Mouse (Mus musculus) neural tube, embryonic 15.5 days (tissue): ENCODE measurements around the gene Cadps. TPM values are rescaled to one million over a fixed set of nuclear protein-coding genes. Genes with fewer than 3 reads are reported as not detected.
"Not testable (repeated sequence)": the region's sequence is repeated elsewhere in the genome, so short reads cannot be mapped to it uniquely, and the experiment has no call there.

Source experiments
- ATAC-seq: fragments of 200-750 bp; cut with Nextera tagmentation; 2 replicates; pipeline ENCODE4 v1.8.0; 2017; ENCODE audit warnings: mild to moderate bottlenecking, moderate TSS enrichment, moderate library complexity; ENCODE audit not compliant: low FRiP score
- H3K27ac ChIP-seq: fragments of 300-500 bp; sonication (generic); replicated peaks from 2 replicates; pipeline ENCODE4 v1.5.1; 2015; ENCODE audit warnings: mild to moderate bottlenecking, inconsistent platforms
- H3K27me3 ChIP-seq: fragments of 300-500 bp; sonication (generic); replicated peaks from 2 replicates; pipeline ENCODE4 v1.6.1; 2015; ENCODE audit warnings: inconsistent platforms
- H3K36me3 ChIP-seq: fragments of 300-500 bp; sonication (generic); 2 replicates; pipeline ENCODE4 v1.6.1; 2015; ENCODE audit warnings: inconsistent platforms
- H3K4me1 ChIP-seq: fragments of 300-500 bp; sonication (generic); 2 replicates; pipeline ENCODE4 v1.6.1; 2015; ENCODE audit warnings: inconsistent platforms
- H3K4me2 ChIP-seq: fragments of 300-500 bp; sonication (generic); 2 replicates; pipeline ENCODE4 v1.6.1; 2015; ENCODE audit warnings: inconsistent platforms, mild to moderate bottlenecking, moderate library complexity
- H3K4me3 ChIP-seq: fragments of 300-500 bp; sonication (generic); replicated peaks from 2 replicates; pipeline ENCODE4 v1.5.1; 2015; ENCODE audit warnings: mild to moderate bottlenecking, inconsistent platforms
- H3K9ac ChIP-seq: fragments of 300-500 bp; sonication (generic); replicated peaks from 2 replicates; pipeline ENCODE4 v1.6.1; 2015; ENCODE audit warnings: mild to moderate bottlenecking, inconsistent platforms
- H3K9me3 ChIP-seq: fragments of 300-500 bp; sonication (generic); replicated peaks from 2 replicates; pipeline ENCODE4 v1.6.1; 2016; ENCODE audit warnings: inconsistent platforms
- WGBS: fragments of 180-500 bp; shearing (Covaris S2); methylation state at CpG from one replicate; pipeline ENCODE4 v1.1.7; 2015; ENCODE audit warnings: mixed read lengths; 5-methylcytosine and 5-hydroxymethylcytosine counted together
- polyA plus RNA-seq: library from polyadenylated mRNA; unstranded; fragments of >200 nt; fragmentation: Nextera tagmentation; extraction: Ambion mirVana; gene quantifications from 2 replicates; pipeline ENCODE4 v1.2.1, GENCODE M21; 2015

Gene Cadps
- polyA plus RNA-seq, 1 experiment from 2014 or later: 44.1 TPM

- peaks cover 16% of the 10 kb centered on the region for H3K4me1 ChIP-seq
- no peak overlapping the region for H3K4me2 ChIP-seq
- H3K27ac ChIP-seq: no peak overlapping the region
- H3K36me3 ChIP-seq: no peaks in the 10 kb centered on the region
- no peak overlapping the region for H3K4me3 ChIP-seq
- H3K9me3 ChIP-seq: no peaks in the 10 kb centered on the region
- WGBS: 22% methylated on average over 7 of the region's 7 CpGs
- ATAC-seq: no peak
- no peaks in the 10 kb centered on the region for H3K27me3 ChIP-seq
- H3K9ac ChIP-seq: no peak overlapping the region
Observed at GRCm38 (mm10) chr14:12580786-12581185, 242.1 kb downstream of the Cadps start.

- peaks cover 16% of the 10 kb centered on the region for H3K4me1 ChIP-seq
- H3K4me2 ChIP-seq: no peak overlapping the region
- ATAC-seq: no peak
- H3K4me3 ChIP-seq: no peak overlapping the region
- whole genome bisulfite sequencing: 93% methylated on average over 1 of the region's 1 CpGs
- no peaks in the 10 kb centered on the region for H3K27me3 ChIP-seq
- H3K27ac ChIP-seq: no peak overlapping the region
- H3K36me3 ChIP-seq: no peaks in the 10 kb centered on the region
- no peaks in the 10 kb centered on the region for H3K9me3 ChIP-seq
- no peak overlapping the region for H3K9ac ChIP-seq
Observed at GRCm38 (mm10) chr14:12578156-12578555, 244.7 kb downstream of the Cadps start.

GRCm38 (mm10) chr14:12577475-12578140 lies 245.3 kb downstream of the Cadps start:
- WGBS: 76% methylated on average over 2 of the region's 2 CpGs
- Histone ChIP-seq H3K27ac (no peak overlapping the region), H3K4me3 (no peak overlapping the region), H3K36me3 (no peaks in the 10 kb centered on the region), H3K9ac (no peak overlapping the region), H3K27me3 (no peaks in the 10 kb centered on the region), H3K4me1 (peaks cover 16% of the 10 kb centered on the region), H3K4me2 (no peak overlapping the region), H3K9me3 (no peaks in the 10 kb centered on the region)
- ATAC-seq: no peak

GRCm38 (mm10) chr14:12575105-12575504 lies 247.8 kb downstream of the Cadps start:
- H3K27me3 ChIP-seq: no peaks in the 10 kb centered on the region
- no peak overlapping the region for H3K9ac ChIP-seq
- H3K36me3 ChIP-seq: no peaks in the 10 kb centered on the region
- peaks cover 7% of the 10 kb centered on the region; the same call in 1 of the 2 replicates for H3K4me1 ChIP-seq
- ATAC-seq: peak; percentile 58
- no peak overlapping the region for H3K4me3 ChIP-seq
- H3K4me2 ChIP-seq: no peak overlapping the region
- H3K9me3 ChIP-seq: no peaks in the 10 kb centered on the region
- 18% methylated on average over 3 of the region's 3 CpGs for WGBS
- no peak overlapping the region for H3K27ac ChIP-seq

GRCm38 (mm10) chr14:12574336-12574735 lies 248.5 kb downstream of the Cadps start:
- Histone ChIP-seq H3K9me3 (no peaks in the 10 kb centered on the region), H3K4me3 (no peak overlapping the region), H3K27ac (no peak overlapping the region), H3K4me2 (no peak overlapping the region), H3K36me3 (no peaks in the 10 kb centered on the region), H3K9ac (no peak overlapping the region), H3K27me3 (no peaks in the 10 kb centered on the region), H3K4me1 (peaks cover 7% of the 10 kb centered on the region; the same call in 1 of the 2 replicates)
- 78% methylated on average over 4 of the region's 4 CpGs for WGBS
- ATAC-seq: no peak

GRCm38 (mm10) chr14:12561730-12562129 lies 261.1 kb downstream of the Cadps start:
- not testable (repeated sequence) for ATAC-seq, H3K36me3 ChIP-seq, H3K9ac ChIP-seq, H3K4me3 ChIP-seq, H3K4me2 ChIP-seq, H3K27ac ChIP-seq, H3K27me3 ChIP-seq, H3K9me3 ChIP-seq
- H3K4me1 ChIP-seq: peaks cover 24% of the 10 kb centered on the region

- H3K9me3 ChIP-seq: no peaks in the 10 kb centered on the region
- no peaks in the 10 kb centered on the region for H3K27me3 ChIP-seq
- 0 out of 2 replicates have a peak, but pooled peaks cover under 1% of the 10 kb centered on the region for H3K36me3 ChIP-seq
- WGBS: 63% methylated on average over 1 of the region's 1 CpGs
- ATAC-seq: peak; percentile 53
- H3K9ac ChIP-seq: no peak overlapping the region
- H3K4me3 ChIP-seq: no peak overlapping the region
- H3K27ac ChIP-seq: peak overlapping the region; percentile 57
- no peak overlapping the region for H3K4me2 ChIP-seq
- H3K4me1 ChIP-seq: peaks cover 24% of the 10 kb centered on the region
Observed at GRCm38 (mm10) chr14:12560233-12560577, 262.7 kb downstream of the Cadps start.

GRCm38 (mm10) chr14:12559574-12560232 lies 263.2 kb downstream of the Cadps start:
- 32% methylated on average over 3 of the region's 3 CpGs for WGBS
- no peak overlapping the region for H3K9ac ChIP-seq
- no peaks in the 10 kb centered on the region for H3K27me3 ChIP-seq
- no peak overlapping the region for H3K4me3 ChIP-seq
- H3K4me1 ChIP-seq: peaks cover 24% of the 10 kb centered on the region
- H3K9me3 ChIP-seq: no peaks in the 10 kb centered on the region
- no peaks in the 10 kb centered on the region for H3K36me3 ChIP-seq
- no peak overlapping the region for H3K4me2 ChIP-seq
- peak overlapping the region; percentile 57 for H3K27ac ChIP-seq
- ATAC-seq: peak; percentile 88

GRCm38 (mm10) chr14:12558920-12559573 lies 263.8 kb downstream of the Cadps start:
- Histone ChIP-seq H3K36me3 (no peaks in the 10 kb centered on the region), H3K9ac (no peak overlapping the region), H3K9me3 (no peaks in the 10 kb centered on the region), H3K4me3 (no peak overlapping the region), H3K4me1 (peaks cover 28% of the 10 kb centered on the region), H3K4me2 (no peak overlapping the region), H3K27ac (peak overlapping the region; percentile 57), H3K27me3 (no peaks in the 10 kb centered on the region)
- peak; percentile 45 for ATAC-seq
- 52% methylated on average over 7 of the region's 7 CpGs for WGBS

- no peak for ATAC-seq
- Histone ChIP-seq H3K9ac (no peak overlapping the region), H3K4me1 (peaks cover 18% of the 10 kb centered on the region), H3K36me3 (no peaks in the 10 kb centered on the region), H3K4me3 (no peak overlapping the region), H3K27ac (no peak overlapping the region), H3K9me3 (no peaks in the 10 kb centered on the region), H3K4me2 (no peak overlapping the region), H3K27me3 (no peaks in the 10 kb centered on the region)
- WGBS: 68% methylated on average over 2 of the region's 2 CpGs
Observed at GRCm38 (mm10) chr14:12554486-12554885, 268.4 kb downstream of the Cadps start.

GRCm38 (mm10) chr14:12551353-12551752 lies 271.5 kb downstream of the Cadps start:
- Histone ChIP-seq H3K27me3 (no peaks in the 10 kb centered on the region), H3K36me3 (peaks cover 17% of the 10 kb centered on the region), H3K4me1 (peaks cover 7% of the 10 kb centered on the region; the same call in 1 of the 2 replicates), H3K9ac (no peak overlapping the region), H3K4me2 (no peak overlapping the region), H3K4me3 (no peak overlapping the region), H3K27ac (no peak overlapping the region), H3K9me3 (no peaks in the 10 kb centered on the region)
- WGBS: 36% methylated on average over 6 of the region's 6 CpGs
- no peak for ATAC-seq

- 55% methylated on average over 5 of the region's 5 CpGs for WGBS
- Histone ChIP-seq H3K9me3 (no peaks in the 10 kb centered on the region), H3K4me3 (no peak overlapping the region), H3K9ac (no peak overlapping the region), H3K4me2 (no peak overlapping the region), H3K27me3 (no peaks in the 10 kb centered on the region), H3K27ac (no peak overlapping the region), H3K36me3 (peaks cover 20% of the 10 kb centered on the region), H3K4me1 (peaks cover 7% of the 10 kb centered on the region; the same call in 1 of the 2 replicates)
- ATAC-seq: no peak
Observed at GRCm38 (mm10) chr14:12550931-12551330, 271.9 kb downstream of the Cadps start.
